Mouse (Mus musculus) left cerebral cortex, adult 18-20 months (tissue): Measurements from ENCODE around the gene Parp6. TPM values are rescaled to one million over a fixed set of nuclear protein-coding genes. Genes with fewer than 3 reads are reported as not detected.

ENCODE experiments used
- DNase-seq, 2 experiments: peaks; one replicate each; pipeline ENCODE4 v3.0.0; 2021 to 2022; ENCODE audit warnings: low spot score in 2 of 2, mixed read lengths in 1 of 2
- total RNA-seq, 2 experiments: library from RNA; stranded (reverse); gene quantifications; 2 replicates each; pipeline ENCODE4 v1.2.3; 2021

The Parp6 gene
- total RNA-seq, 2 experiments from 2014 or later: 129 to 139 TPM

GRCm38 (mm10) chr9:59678313-59678712 lies 61.2 kb downstream of the Parp6 start:
- DNase-seq: no peak

DNA sequence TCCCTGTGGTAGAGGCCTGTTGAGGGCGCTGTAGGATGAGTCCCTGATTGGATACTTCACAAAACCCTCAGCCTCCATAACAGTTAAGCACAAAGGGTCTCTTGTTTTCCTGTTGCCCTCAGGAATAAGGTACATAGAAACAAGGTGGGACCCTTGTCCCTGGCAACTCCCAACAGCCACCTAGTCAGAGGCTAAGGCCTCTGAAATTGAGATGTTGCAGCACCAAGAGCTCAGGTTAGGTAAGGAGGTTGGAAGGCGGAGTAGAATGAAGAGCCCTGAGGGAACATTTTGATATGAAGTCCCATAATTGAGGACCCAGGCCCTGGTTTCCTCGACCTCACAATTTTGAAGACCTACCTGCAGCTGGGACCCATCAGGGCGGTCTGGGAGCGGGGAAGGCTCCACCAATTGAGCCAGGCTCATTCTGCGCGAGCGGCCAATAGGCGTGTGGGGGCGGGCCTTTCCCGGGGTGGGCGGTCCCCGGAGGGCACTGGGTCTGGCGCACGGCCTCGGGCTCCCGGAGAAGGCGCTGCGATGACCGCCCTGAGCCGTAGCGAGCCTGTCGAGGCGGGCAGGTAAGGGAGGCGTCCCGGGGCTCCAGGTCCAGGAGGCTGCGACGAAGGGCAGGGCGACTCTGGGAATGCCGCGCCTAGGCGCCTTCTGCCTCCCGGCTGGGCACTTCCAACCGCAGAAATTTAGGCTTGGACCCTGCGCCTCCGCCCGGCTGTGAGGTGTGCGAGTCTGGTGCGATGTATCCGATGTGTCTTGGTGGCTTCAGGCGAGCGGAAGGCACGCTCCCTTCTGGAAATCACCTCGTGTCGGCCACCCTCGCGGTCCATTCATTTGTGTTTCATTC lies 62.8 kb downstream of the Parp6 start, which contains the start of gene Gramd2:
Gramd2 (plus strand) TSS at position 467 of the 856 bp plus-strand sequence.
- peak; percentile 74 to 83 for DNase-seq

DNA sequence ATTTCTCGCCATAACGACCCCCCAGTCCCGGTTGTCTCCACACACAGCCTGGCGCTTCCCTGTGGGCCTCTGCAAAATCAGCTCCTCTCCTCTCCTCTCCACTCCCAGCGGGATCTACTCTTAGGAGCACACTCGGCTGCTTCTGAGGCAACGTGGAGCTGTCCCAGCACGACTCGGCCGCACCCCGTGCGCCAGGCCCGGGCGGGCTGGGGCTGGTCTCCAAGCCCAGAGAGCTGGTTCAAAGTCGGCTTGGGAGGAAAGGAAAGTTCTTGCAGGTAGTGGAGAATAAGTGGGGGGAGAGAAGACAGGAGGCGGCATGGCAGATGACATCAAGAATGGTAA lies 63.4 kb downstream of the Parp6 start:
- no peak for DNase-seq

GRCm38 (mm10) chr9:59684020-59684419 lies 66.9 kb downstream of the Parp6 start:
- no peak for DNase-seq

DNA sequence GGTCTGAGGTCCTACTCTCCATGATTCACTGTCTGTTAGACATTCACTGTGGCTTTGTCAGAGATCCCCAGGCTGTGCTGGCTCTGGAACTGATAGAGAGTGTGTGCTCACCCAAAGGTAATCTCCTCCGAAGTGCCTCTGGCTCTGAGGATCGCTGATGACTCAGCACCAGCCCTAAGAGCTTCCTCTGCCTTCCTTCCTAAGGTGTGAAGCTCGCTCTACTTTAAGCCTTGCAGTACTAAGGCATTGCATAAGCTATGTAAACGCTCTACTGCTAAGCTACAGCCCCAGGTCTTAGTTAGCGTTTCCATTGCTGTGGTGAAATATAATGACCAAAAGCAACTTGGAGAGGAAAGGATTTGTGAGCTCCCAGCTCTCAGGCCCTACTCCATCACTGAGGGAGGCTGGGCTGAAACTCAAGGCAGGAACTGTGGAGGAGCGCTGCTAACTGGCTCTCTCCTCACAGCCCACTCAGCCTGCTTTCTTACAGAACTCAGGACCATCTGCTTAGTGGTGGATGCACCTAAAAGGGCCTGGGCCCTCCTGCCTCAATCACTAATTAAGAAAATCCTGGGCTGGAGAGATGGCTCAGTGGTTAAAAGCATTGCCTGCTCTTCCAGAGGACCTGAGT lies 70.4 kb downstream of the Parp6 start:
- peak; percentile 59 to 62 for DNase-seq

DNA sequence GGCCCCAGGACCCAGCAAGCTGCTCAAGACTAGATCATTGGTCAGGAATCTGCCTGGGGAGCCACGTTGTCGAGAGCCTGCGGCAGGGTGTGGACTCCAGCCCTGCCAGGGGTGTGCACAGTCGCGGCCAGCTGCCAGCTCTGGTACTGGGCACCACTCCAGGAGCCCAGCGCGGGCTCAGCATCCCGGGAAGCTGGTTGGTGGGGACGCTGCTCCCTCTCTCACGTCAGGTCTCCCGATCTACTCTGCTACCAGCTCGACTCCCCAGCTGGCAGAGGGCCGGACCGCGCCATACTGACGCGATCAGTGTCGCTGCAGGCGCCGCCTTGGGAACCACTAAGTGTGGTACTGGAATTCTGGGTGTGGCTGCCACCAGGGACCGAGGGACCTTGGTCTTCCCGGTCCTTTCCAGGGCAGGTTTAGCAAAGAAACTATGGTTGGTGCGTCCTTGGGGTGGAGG lies 74.6 kb downstream of the Parp6 start:
- peak; percentile 86 to 89 for DNase-seq

DNA sequence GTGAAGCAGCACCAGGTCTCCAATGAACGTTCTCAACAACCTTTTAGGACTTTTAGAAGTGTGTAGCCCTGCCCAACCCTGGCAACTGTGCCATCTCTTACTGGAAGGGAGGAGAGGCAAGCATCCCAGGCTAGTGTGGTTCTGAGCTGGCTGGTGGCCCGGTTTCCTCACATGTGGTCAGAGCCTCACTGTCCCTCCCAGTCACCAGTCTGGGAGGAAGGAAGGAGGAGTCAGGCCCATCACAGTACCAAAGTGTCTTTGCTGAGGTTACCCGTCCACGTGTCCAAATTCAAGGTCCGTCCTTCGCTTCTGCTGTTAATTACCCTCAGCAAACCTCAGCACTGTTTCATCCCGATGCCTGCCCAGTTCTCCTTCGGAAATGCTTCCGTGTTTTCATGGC lies 75.1 kb downstream of the Parp6 start:
- DNase-seq: peak; percentile 49 to 56

DNA sequence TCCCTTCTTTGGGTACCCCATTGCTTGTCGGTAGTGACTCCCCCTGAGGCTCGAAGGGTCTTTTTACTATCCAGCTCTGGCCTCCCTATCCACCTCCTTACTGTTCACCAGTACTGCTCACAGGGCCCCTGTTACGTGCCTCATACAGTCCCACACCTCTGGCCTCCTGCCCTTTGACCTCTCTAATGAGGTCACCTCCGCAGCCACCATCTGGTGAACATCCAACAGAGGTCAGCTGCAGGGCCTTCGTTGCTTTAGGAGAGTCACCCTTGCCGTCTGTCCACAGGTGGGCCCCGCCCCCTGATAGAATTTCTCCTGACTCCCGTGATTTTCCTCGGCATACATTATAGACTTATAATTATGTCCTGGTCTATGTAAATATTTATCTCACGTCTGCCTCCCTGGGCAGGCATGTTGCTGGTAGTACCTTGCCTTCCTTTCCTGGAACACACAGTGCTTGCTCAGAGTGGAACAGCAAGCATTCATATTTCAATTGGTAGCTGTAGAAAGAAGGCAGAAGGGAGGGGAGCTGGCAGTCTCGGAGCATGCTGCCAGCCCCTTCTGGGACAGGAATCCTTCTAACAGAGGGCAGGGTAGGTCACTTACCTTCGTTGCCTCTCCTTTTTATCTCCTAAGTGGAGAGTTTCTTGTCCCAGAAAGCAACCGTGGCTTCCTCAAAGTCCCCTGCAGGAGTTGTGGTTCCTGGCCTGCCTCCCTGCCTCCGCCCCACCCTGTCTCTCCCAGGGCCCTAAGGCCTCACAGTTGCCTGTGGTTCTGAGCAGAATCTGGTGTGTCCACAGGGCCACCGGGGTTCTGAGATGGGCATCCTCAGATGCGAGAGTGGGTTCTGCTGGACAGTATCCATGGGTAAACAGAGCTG lies 77.7 kb downstream of the Parp6 start:
- no peak for DNase-seq

GRCm38 (mm10) chr9:59695451-59695813 lies 78.3 kb downstream of the Parp6 start:
- DNase-seq: no peak

DNA sequence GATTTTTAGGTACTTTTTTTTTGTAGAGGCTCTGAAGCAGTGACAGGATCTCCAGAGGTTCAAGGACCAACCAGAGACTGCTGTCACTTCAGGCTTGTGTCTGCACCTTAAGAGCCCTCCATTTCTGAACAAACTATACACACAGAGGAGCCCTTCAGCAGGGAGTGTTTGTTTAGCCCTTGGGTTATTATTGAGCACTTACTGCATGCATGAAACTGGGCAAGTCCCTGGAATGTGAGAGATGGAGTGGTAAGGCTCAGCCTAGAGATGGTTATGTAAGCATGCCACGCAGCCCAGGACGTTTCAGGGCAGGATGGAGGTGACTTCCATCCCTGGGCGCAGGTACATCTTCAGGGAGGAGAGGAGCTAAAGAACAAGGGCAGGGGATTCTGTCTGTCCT lies 79.3 kb downstream of the Parp6 start:
- DNase-seq: no peak

Other genes with a start within 250 kb of the Parp6 start
- gene Arih1, start 130.7 kb upstream of the Parp6 start, total RNA-seq: 100 to 1,000 TPM; 115 to 121 TPM
- gene Hexa, start 77.7 kb upstream of the Parp6 start, total RNA-seq: 10 to 100 TPM; 48.4 to 54.1 TPM
- 1 to 10 TPM; 2.6 to 3.6 TPM for gene Tmem202, start 77.4 kb upstream of the Parp6 start, total RNA-seq
- gene Celf6, start 39.4 kb upstream of the Parp6 start, total RNA-seq: 10 to 100 TPM; 29.7 to 35.2 TPM
- gene Pkm, start 39.1 kb downstream of the Parp6 start, total RNA-seq: 1,000 to 10,000 TPM; 1,425 to 1,430 TPM
- gene Gramd2, start 62.9 kb downstream of the Parp6 start, total RNA-seq: 10 to 100 TPM; 11.8 to 14.7 TPM
- gene Senp8, start 133.4 kb downstream of the Parp6 start, total RNA-seq: 10 to 100 TPM in 1 of 2 experiments, 1 to 10 TPM in 1; 9.9 to 11.6 TPM
- gene Myo9a, start 133.6 kb downstream of the Parp6 start, total RNA-seq: 10 to 100 TPM; 72.9 to 87.2 TPM